Mouse (Mus musculus) inflammation-experienced regulatory T-cells, adult 6 months (primary cell): ENCODE results near the gene Bcl7c. TPM values are rescaled to one million over a fixed set of nuclear protein-coding genes. Genes with fewer than 3 reads are reported as not detected.
"Not testable (repeated sequence)": the region's sequence is repeated elsewhere in the genome, so short reads cannot be mapped to it uniquely, and the experiment has no call there.

Experiments used
- ATAC-seq: one replicate; pipeline ENCODE4 v1.8.0; 2017
- polyA plus RNA-seq, 3 experiments: library from polyadenylated mRNA; unstranded; fragments of 100-300 nt; shearing (Covaris generic); gene quantifications; one replicate each; pipeline ENCODE4 v1.2.1; 2017

Gene Bcl7c
- polyA plus RNA-seq, 3 experiments from 2014 or later: 3.2 to 10.9 (median 4.9) TPM

GRCm38 (mm10) chr7:127681888-127682553 is 26.7 kb downstream of the Bcl7c start:
- no peak for ATAC-seq

- ATAC-seq: no peak
These were observed 28.2 kb downstream of the Bcl7c start for GRCm38 (mm10) chr7:127680541-127680940.

GRCm38 (mm10) chr7:127678811-127679210 is 29.9 kb downstream of the Bcl7c start:
- no peak for ATAC-seq

GRCm38 (mm10) chr7:127677609-127678008 is 31.1 kb downstream of the Bcl7c start:
- no peak for ATAC-seq

GRCm38 (mm10) chr7:127677077-127677476 is 31.7 kb downstream of the Bcl7c start:
- ATAC-seq: no peak

- no peak for ATAC-seq
These were observed 33.3 kb downstream of the Bcl7c start for GRCm38 (mm10) chr7:127675391-127675811.

- ATAC-seq: peak; percentile 70
These were observed 33.8 kb downstream of the Bcl7c start for GRCm38 (mm10) chr7:127674977-127675376.

GRCm38 (mm10) chr7:127672776-127673175 is 36.0 kb downstream of the Bcl7c start:
- no peak for ATAC-seq

GRCm38 (mm10) chr7:127671880-127672774 is 36.6 kb downstream of the Bcl7c start:
- no peak for ATAC-seq

- ATAC-seq: no peak
These were observed 41.6 kb downstream of the Bcl7c start for GRCm38 (mm10) chr7:127667171-127667570.

- ATAC-seq: no peak
These were observed 42.1 kb downstream of the Bcl7c start for GRCm38 (mm10) chr7:127666679-127667078.

- no peak for ATAC-seq
These were observed 42.6 kb downstream of the Bcl7c start for GRCm38 (mm10) chr7:127666066-127666654.

GRCm38 (mm10) chr7:127662926-127663325 is 45.8 kb downstream of the Bcl7c start:
- no peak for ATAC-seq

- ATAC-seq: no peak
These were observed 46.9 kb downstream of the Bcl7c start for GRCm38 (mm10) chr7:127661833-127662232.

GRCm38 (mm10) chr7:127660882-127661281 is 47.9 kb downstream of the Bcl7c start:
- ATAC-seq: no peak

GRCm38 (mm10) chr7:127656946-127657345 is 51.8 kb downstream of the Bcl7c start:
- ATAC-seq: no peak

GRCm38 (mm10) chr7:127654318-127654717 is 54.4 kb downstream of the Bcl7c start:
- no peak for ATAC-seq

- ATAC-seq: no peak
These were observed 56.7 kb downstream of the Bcl7c start for GRCm38 (mm10) chr7:127652050-127652449.

- no peak for ATAC-seq
These were observed 57.1 kb downstream of the Bcl7c start for GRCm38 (mm10) chr7:127651624-127652023.

GRCm38 (mm10) chr7:127649206-127649605 is 59.5 kb downstream of the Bcl7c start:
- ATAC-seq: no peak

- no peak for ATAC-seq
These were observed 60.1 kb downstream of the Bcl7c start for GRCm38 (mm10) chr7:127648516-127649201.

- ATAC-seq: not testable (repeated sequence)
These were observed 61.2 kb downstream of the Bcl7c start for GRCm38 (mm10) chr7:127647576-127647975.

- ATAC-seq: peak; percentile 82
These were observed 62.4 kb downstream of the Bcl7c start for GRCm38 (mm10) chr7:127646363-127646762.
